In the genomic region with DNA sequence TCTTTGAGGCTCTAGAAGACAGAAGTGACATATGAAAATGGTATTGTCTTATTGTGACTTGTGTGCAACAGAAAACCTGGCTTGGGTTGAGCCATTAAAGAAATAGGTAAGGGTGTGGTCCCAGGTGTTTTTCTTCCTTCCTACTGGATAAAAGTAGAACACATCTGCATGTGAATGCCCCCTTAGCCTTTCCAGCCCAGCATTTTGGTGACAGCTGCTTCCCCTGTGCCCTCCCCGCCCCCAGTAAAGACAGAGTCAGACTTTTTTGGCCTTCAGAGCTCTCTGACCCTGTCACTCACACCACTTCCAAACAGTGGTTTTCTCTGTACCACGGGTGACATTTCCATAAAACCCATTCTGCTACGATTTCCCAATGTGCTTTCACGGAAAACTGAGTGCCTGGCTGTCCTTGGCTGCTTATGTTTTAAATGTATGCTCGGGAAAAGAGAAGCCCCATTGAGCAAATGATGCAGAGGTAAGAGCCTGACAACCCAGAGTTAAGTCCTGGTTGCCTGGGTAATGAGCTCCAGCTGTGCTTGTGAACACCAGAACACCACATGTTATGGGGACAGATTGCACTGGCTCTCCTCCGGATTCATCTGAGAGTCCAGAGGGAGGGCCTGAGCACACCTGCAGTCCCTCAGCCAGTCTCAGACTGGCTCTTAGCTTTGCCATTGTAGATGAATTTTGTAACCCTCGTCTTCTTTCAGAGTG, we compare ENCODE assay signal across 16 mouse cellular contexts.
DNase-seq lines count a peak whose midpoint lies in the region; ATAC-seq and TF ChIP-seq lines count a peak whose summit lies in the region.
"Had no signal": no experiment of that assay in that cellular context is flagged by ENCODE, and none has a peak within 500 bp of the region (broad histone marks: within the 10 kb centered on the region; RNA-seq: fewer than 3 reads in every experiment).

No protein-coding gene starts in this region.

- 19% methylated on average over 7 of the region's 7 CpGs for WGBS in embryonic facial prominence, embryonic 12.5 days
- WGBS in limb, embryonic 11.5 days = 12% methylated on average over 7 of the region's 7 CpGs
- WGBS in heart, embryonic 12.5 days = 45% methylated on average over 7 of the region's 7 CpGs

- intact Hi-C loops in left cerebral cortex, postnatal 14 days (cut with DNase I) = no loop called here

- no peaks in the 10 kb centered on the region for H3K36me3 ChIP-seq in ES-E14 (ENCODE audit: control insufficient read depth, insufficient read depth, low read length, poor library complexity, severe bottlenecking)
- no peaks in the 10 kb centered on the region for H3K36me3 ChIP-seq in embryonic facial prominence, embryonic 12.5 days
- H3K36me3 ChIP-seq in limb, embryonic 11.5 days (ENCODE audit: control insufficient read depth, insufficient read depth, low read length) = no peaks in the 10 kb centered on the region
- no peaks in the 10 kb centered on the region for H3K36me3 ChIP-seq in heart, embryonic 12.5 days
- H3K36me3 ChIP-seq: heart, embryonic 13.5 days; lung, embryonic 15.5 days had no signal

- peaks cover 8 to 26% of the 10 kb centered on the region in 2 experiments for H3K4me1 ChIP-seq in ES-E14 (ENCODE audit: control insufficient read depth in 2 of 2, insufficient read depth in 2 of 2, low read length in 2 of 2, poor library complexity in 1 of 2)
- H3K4me1 ChIP-seq in embryonic facial prominence, embryonic 12.5 days = peaks cover 14% of the 10 kb centered on the region; the same call in 1 of the 2 replicates
- 0 out of 2 replicates have a peak, but pooled peaks cover 8% of the 10 kb centered on the region for H3K4me1 ChIP-seq in limb, embryonic 11.5 days (ENCODE audit: control insufficient read depth, insufficient read depth, low read length)
- no peaks in the 10 kb centered on the region for H3K4me1 ChIP-seq in heart, embryonic 12.5 days (replicated peaks)
- H3K4me1 ChIP-seq: heart, embryonic 13.5 days; lung, embryonic 15.5 days had no signal

- no peak overlapping the region for H3K4me3 ChIP-seq in ES-E14 (ENCODE audit: insufficient read depth in 1 of 2, low read depth in 1 of 2, low read length in 2 of 2, poor library complexity in 1 of 2, severe bottlenecking in 1 of 2)
- H3K4me3 ChIP-seq in embryonic facial prominence, embryonic 12.5 days = no peak overlapping the region
- H3K4me3 ChIP-seq in limb, embryonic 11.5 days (ENCODE audit: low read depth, low read length) = no peak overlapping the region
- H3K4me3 ChIP-seq in heart, embryonic 12.5 days = no peak overlapping the region
- H3K4me3 ChIP-seq: heart, embryonic 13.5 days; lung, embryonic 15.5 days had no signal

- peak; percentile 78 for ATAC-seq in embryonic facial prominence, embryonic 12.5 days (ENCODE audit: insufficient number of reproducible peaks, insufficient read depth, low FRiP score, low TSS enrichment)
- peak; percentile 87 for ATAC-seq in limb, embryonic 11.5 days (ENCODE audit: insufficient number of reproducible peaks, low FRiP score, low TSS enrichment, low read depth)
- no peak for ATAC-seq in heart, embryonic 12.5 days (ENCODE audit: insufficient number of reproducible peaks, low FRiP score)

- peak; percentile 59 for DNase-seq in embryo, embryonic 10 days (ENCODE audit: low spot score)
- no peak for DNase-seq in embryo, embryonic 9.5 days (ENCODE audit: extremely low spot score)
- DNase-seq in ES-E14 (ENCODE audit: low read depth, low spot score) = peak; percentile 21
- peak; percentile 71 for DNase-seq in limb, embryonic 11.5 days (ENCODE audit: low spot score)
- DNase-seq in adrenal gland, postnatal 14 days = no peak
- DNase-seq in left cerebral cortex, postnatal 14 days (ENCODE audit: low spot score in 2 of 2) = no peak
- DNase-seq: adrenal gland, postnatal 10 days; gastrocnemius, postnatal 10 days; kidney, adult 2 months; kidney, postnatal 36 days; right cerebral cortex, postnatal 25 days; thymus, adult 18-20 months had no signal

- no peaks in the 10 kb centered on the region for H3K9me3 ChIP-seq in ES-E14 (ENCODE audit: control insufficient read depth, insufficient read depth, low read depth, low read length)
- H3K9me3 ChIP-seq in embryonic facial prominence, embryonic 12.5 days = no peaks in the 10 kb centered on the region
- no peaks in the 10 kb centered on the region for H3K9me3 ChIP-seq in limb, embryonic 11.5 days (ENCODE audit: control insufficient read depth, low read length)
- H3K9me3 ChIP-seq in heart, embryonic 12.5 days (replicated peaks) = no peaks in the 10 kb centered on the region
- H3K9me3 ChIP-seq: heart, embryonic 13.5 days; lung, embryonic 15.5 days had no signal

- in situ Hi-C loops in ES-E14 (cut with MboI; ENCODE audit: low sequenced_read_pairs in 2 of 2, unreplicated experiment in 2 of 2) = no loop called here

- peak overlapping the region; percentile 1; the same call in 1 of the 2 replicates for H3K27ac ChIP-seq in ES-E14 (ENCODE audit: insufficient read depth, low read depth, low read length, poor library complexity, severe bottlenecking)
- H3K27ac ChIP-seq in embryonic facial prominence, embryonic 12.5 days = no peak overlapping the region
- H3K27ac ChIP-seq in limb, embryonic 11.5 days (replicated peaks; ENCODE audit: low read depth, low read length) = no peak overlapping the region
- H3K27ac ChIP-seq in heart, embryonic 12.5 days (ENCODE audit: poor library complexity, severe bottlenecking) = no peak overlapping the region
- H3K27ac ChIP-seq: heart, embryonic 13.5 days; lung, embryonic 15.5 days had no signal

- no peak overlapping the region for H3K4me2 ChIP-seq in embryonic facial prominence, embryonic 12.5 days (replicated peaks)
- H3K4me2 ChIP-seq in limb, embryonic 11.5 days (ENCODE audit: low read depth, severe bottlenecking) = no peak overlapping the region
- H3K4me2 ChIP-seq in heart, embryonic 12.5 days = no peak overlapping the region
- H3K4me2 ChIP-seq: heart, embryonic 13.5 days; lung, embryonic 15.5 days had no signal

- H3K9ac ChIP-seq in ES-E14 (ENCODE audit: insufficient read depth, low read depth, low read length, poor library complexity, severe bottlenecking) = no peak overlapping the region
- no peak overlapping the region for H3K9ac ChIP-seq in embryonic facial prominence, embryonic 12.5 days
- H3K9ac ChIP-seq in limb, embryonic 11.5 days (ENCODE audit: low read length) = no peak overlapping the region
- H3K9ac ChIP-seq in heart, embryonic 12.5 days = no peak overlapping the region
- H3K9ac ChIP-seq: heart, embryonic 13.5 days; lung, embryonic 15.5 days had no signal

- no peaks in the 10 kb centered on the region for H3K27me3 ChIP-seq in embryonic facial prominence, embryonic 12.5 days
- H3K27me3 ChIP-seq in limb, embryonic 11.5 days (ENCODE audit: control insufficient read depth, insufficient read depth, low read length) = no peaks in the 10 kb centered on the region
- no peaks in the 10 kb centered on the region for H3K27me3 ChIP-seq in heart, embryonic 12.5 days (replicated peaks)
- H3K27me3 ChIP-seq: heart, embryonic 13.5 days; lung, embryonic 15.5 days had no signal

TF ChIP-seq in ES-E14, 5 proteins besides CTCF, POLR2A, EP300 and RAD21:
- TF ChIP-seq MAFK (IDR thresholded peaks at IDR 0.05; ENCODE audit: insufficient read depth, low read depth, low read length) (no peak), CHD2 (IDR thresholded peaks at IDR 0.05; ENCODE audit: low read depth, low read length) (no peak), ZNF384 (IDR thresholded peaks at IDR 0.05; ENCODE audit: low read depth, low read length) (no peak)

Comparison
In these comparisons a context has a peak if more than half of its experiments do, and no peak if none do; other contexts are left out.
1. DNase-seq: peak in embryo, embryonic 10 days (single experiment), ES-E14 (single experiment) and limb, embryonic 11.5 days (single experiment); none in embryo, embryonic 9.5 days (single experiment), adrenal gland, postnatal 14 days (single experiment) and left cerebral cortex, postnatal 14 days (0 of 2).